Mouse (Mus musculus): Measurements from ENCODE around the gene Snd1. TPM values are rescaled to one million over a fixed set of nuclear protein-coding genes. Genes with fewer than 3 reads are reported as not detected.

Gene Snd1
- polyA plus RNA-seq, 1 experiment from 2014 or later = 111 TPM

DNA sequence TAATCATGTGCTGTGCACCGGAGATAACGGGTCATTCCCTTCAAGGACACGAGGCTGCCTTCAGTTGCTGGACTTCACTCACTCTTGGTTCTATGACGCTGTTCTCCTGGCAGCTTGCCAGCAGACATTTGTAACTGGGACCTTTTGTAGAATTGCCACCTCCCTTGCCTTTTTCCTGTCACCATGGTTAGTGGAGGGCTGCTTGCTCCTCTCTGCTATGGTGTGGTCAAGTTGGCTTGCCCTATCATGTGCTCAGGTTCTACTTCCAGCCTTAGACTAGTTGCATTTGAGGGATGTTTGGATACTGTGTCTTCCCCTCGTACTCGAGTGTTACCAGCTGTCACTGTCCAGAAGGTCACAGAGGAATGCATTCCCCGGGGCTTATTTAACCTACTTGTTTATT is 143.8 kb downstream of the Snd1 start:
- 50% methylated on average over 7 of the region's 7 CpGs for WGBS
- H3K27me3 ChIP-seq (ENCODE audit: control insufficient read depth, insufficient read depth, low read length) = no peaks in the 10 kb centered on the region
- H3K4me2 ChIP-seq (ENCODE audit: low read depth) = no peak overlapping the region
- ATAC-seq (ENCODE audit: insufficient read depth, low FRiP score, low TSS enrichment) = peak; percentile 23; the same call in 1 of the 2 replicates
- H3K4me3 ChIP-seq (ENCODE audit: low read depth, low read length) = no peak overlapping the region
- no peaks in the 10 kb centered on the region for H3K9me3 ChIP-seq (ENCODE audit: control insufficient read depth, low read length)
- peak; percentile 58 for DNase-seq (ENCODE audit: low spot score)
- peaks cover 5% of the 10 kb centered on the region for H3K4me1 ChIP-seq (ENCODE audit: control insufficient read depth, insufficient read depth, low read length)
- H3K9ac ChIP-seq (ENCODE audit: low read length) = no peak overlapping the region
- H3K27ac ChIP-seq (ENCODE audit: low read depth, low read length) = no peak overlapping the region
- no peaks in the 10 kb centered on the region for H3K36me3 ChIP-seq (ENCODE audit: control insufficient read depth, insufficient read depth, low read length)

DNA sequence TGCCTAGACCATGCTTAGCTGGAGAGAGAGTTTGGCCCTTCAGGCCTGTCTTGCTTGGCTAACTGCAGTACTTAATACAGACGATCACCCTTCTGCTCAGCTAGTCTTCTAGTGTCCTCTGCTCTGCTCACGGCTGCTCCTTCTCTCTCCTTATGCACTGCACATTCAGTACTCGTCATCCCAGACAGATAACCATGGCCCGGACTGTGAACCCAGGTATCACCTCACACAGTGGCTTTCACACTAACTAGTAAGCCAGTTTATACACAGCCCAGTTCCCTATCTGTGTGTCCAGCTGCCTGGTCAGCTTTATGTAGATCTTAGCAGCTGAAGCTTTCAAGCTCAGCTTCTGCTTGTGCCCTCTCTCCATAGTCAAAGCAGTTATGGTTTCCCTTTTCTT is 146.5 kb downstream of the Snd1 start:
- ATAC-seq (ENCODE audit: insufficient read depth, low FRiP score, low TSS enrichment) = no peak
- H3K9ac ChIP-seq (ENCODE audit: low read length) = no peak overlapping the region
- H3K27ac ChIP-seq (ENCODE audit: low read depth, low read length) = no peak overlapping the region
- H3K4me3 ChIP-seq (ENCODE audit: low read depth, low read length) = no peak overlapping the region
- no peaks in the 10 kb centered on the region for H3K27me3 ChIP-seq (ENCODE audit: control insufficient read depth, insufficient read depth, low read length)
- no peaks in the 10 kb centered on the region for H3K9me3 ChIP-seq (ENCODE audit: control insufficient read depth, low read length)
- H3K4me1 ChIP-seq (ENCODE audit: control insufficient read depth, insufficient read depth, low read length) = peaks cover 5% of the 10 kb centered on the region
- DNase-seq (ENCODE audit: low spot score) = no peak
- 84% methylated on average over 4 of the region's 4 CpGs for WGBS
- H3K4me2 ChIP-seq (ENCODE audit: low read depth) = no peak overlapping the region
- H3K36me3 ChIP-seq (ENCODE audit: control insufficient read depth, insufficient read depth, low read length) = no peaks in the 10 kb centered on the region

DNA sequence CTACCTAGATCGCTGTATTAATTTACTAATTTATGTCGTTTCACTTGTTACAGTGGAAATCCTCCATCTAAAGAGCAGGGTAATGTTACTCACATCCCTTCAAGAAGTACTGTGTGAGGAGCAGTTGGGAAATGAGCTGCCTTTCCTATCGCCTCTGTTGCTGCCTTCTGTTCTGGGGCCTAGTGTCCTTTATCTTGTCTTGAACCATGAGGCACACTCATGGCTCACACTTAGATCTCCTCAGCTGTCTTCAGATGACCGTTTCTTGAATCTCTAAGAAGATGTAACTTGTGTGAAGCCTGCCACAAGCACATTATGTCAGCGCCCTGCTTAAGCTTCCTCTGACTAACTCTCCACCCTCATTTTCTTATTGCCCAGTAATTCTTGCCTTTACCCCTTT is 147.0 kb downstream of the Snd1 start:
- H3K9ac ChIP-seq (ENCODE audit: low read length) = no peak overlapping the region
- WGBS = 79% methylated on average over 5 of the region's 5 CpGs
- H3K4me2 ChIP-seq (ENCODE audit: low read depth) = no peak overlapping the region
- no peak overlapping the region for H3K27ac ChIP-seq (ENCODE audit: low read depth, low read length)
- H3K27me3 ChIP-seq (ENCODE audit: control insufficient read depth, insufficient read depth, low read length) = no peaks in the 10 kb centered on the region
- peaks cover 5% of the 10 kb centered on the region for H3K4me1 ChIP-seq (ENCODE audit: control insufficient read depth, insufficient read depth, low read length)
- DNase-seq (ENCODE audit: low spot score) (no peak), ATAC-seq (ENCODE audit: insufficient read depth, low FRiP score, low TSS enrichment) (no peak)
- H3K9me3 ChIP-seq (ENCODE audit: control insufficient read depth, low read length) = no peaks in the 10 kb centered on the region
- H3K4me3 ChIP-seq (ENCODE audit: low read depth, low read length) = no peak overlapping the region
- no peaks in the 10 kb centered on the region for H3K36me3 ChIP-seq (ENCODE audit: control insufficient read depth, insufficient read depth, low read length)

DNA sequence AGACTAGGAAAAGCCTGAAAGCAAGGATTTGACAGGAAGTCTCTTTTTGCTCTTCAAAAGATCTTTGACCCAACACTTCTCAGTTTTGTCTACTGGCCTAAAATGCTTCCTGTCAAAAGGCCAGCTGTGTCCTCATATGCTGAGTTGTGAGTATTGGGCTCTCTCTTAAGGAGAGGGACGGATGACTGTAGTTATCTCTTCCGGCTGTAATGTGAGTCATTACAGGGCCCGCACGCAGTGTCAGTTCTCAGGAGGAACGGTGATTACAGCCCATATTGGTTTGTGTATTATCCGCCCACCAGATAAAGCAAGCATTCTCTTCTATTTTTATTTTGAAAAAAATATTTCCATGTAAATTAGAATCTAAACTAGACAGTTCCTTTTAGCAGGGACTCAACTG is 147.6 kb downstream of the Snd1 start:
- no peaks in the 10 kb centered on the region for H3K27me3 ChIP-seq (ENCODE audit: control insufficient read depth, insufficient read depth, low read length)
- peaks cover 5% of the 10 kb centered on the region for H3K4me1 ChIP-seq (ENCODE audit: control insufficient read depth, insufficient read depth, low read length)
- DNase-seq (ENCODE audit: low spot score) = no peak
- H3K4me3 ChIP-seq (ENCODE audit: low read depth, low read length) = no peak overlapping the region
- no peak overlapping the region for H3K4me2 ChIP-seq (ENCODE audit: low read depth)
- no peaks in the 10 kb centered on the region for H3K36me3 ChIP-seq (ENCODE audit: control insufficient read depth, insufficient read depth, low read length)
- H3K9me3 ChIP-seq (ENCODE audit: control insufficient read depth, low read length) = no peaks in the 10 kb centered on the region
- 54% methylated on average over 6 of the region's 6 CpGs for whole genome bisulfite sequencing
- no peak for ATAC-seq (ENCODE audit: insufficient read depth, low FRiP score, low TSS enrichment)
- no peak overlapping the region for H3K27ac ChIP-seq (ENCODE audit: low read depth, low read length)
- no peak overlapping the region for H3K9ac ChIP-seq (ENCODE audit: low read length)

DNA sequence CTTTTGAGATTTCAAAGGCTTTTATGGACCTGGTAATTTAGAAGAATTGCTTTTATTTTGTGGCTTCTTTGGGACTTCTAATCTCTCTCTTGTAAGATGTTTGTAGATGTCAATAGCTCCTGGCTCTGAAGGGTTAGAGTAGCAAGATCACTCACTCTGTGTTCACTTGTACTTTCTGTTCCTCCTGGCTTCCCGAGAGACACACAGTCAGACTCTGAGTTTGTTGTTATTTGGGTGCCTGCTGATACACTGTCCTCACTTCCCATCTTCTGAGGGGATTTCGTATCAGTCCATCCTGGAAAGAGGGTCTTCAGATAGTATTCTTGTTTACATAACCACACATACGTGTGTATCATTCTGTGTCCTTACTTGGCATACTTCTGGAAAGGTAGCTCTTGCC is 148.0 kb downstream of the Snd1 start:
- ATAC-seq (ENCODE audit: insufficient read depth, low FRiP score, low TSS enrichment) = no peak
- Histone ChIP-seq H3K4me1 (ENCODE audit: control insufficient read depth, insufficient read depth, low read length) (peaks cover 5% of the 10 kb centered on the region), H3K36me3 (ENCODE audit: control insufficient read depth, insufficient read depth, low read length) (no peaks in the 10 kb centered on the region), H3K4me2 (ENCODE audit: low read depth) (no peak overlapping the region), H3K27ac (ENCODE audit: low read depth, low read length) (no peak overlapping the region), H3K9ac (ENCODE audit: low read length) (no peak overlapping the region), H3K4me3 (ENCODE audit: low read depth, low read length) (no peak overlapping the region), H3K27me3 (ENCODE audit: control insufficient read depth, insufficient read depth, low read length) (no peaks in the 10 kb centered on the region), H3K9me3 (ENCODE audit: control insufficient read depth, low read length) (no peaks in the 10 kb centered on the region)
- no peak for DNase-seq (ENCODE audit: low spot score)
- WGBS = 73% methylated on average over 3 of the region's 3 CpGs

DNA sequence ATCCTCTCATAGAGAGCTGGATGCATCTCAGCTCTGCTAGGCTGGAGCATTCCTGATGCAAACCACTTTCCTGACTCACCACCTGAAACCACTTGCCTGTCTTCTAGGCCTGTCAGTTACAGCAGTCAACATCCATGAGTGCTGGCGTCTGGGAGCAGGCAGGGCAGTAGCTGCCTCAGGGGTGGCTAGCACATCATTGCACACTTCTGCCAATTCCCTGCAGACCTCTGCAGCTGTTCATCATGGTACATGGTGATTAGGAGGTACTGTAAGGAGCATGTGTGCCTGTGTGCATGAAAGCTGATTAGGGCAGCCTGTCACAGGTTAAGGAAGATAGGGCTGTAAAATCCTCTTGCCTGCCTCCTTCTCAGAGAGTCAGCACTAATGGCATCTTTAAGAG is 153.5 kb downstream of the Snd1 start:
- no peak overlapping the region for H3K4me2 ChIP-seq (ENCODE audit: low read depth)
- H3K27ac ChIP-seq (ENCODE audit: low read depth, low read length) = no peak overlapping the region
- ATAC-seq (ENCODE audit: insufficient read depth, low FRiP score, low TSS enrichment) (peak; percentile 69), DNase-seq (ENCODE audit: low spot score) (no peak)
- no peak overlapping the region for H3K4me3 ChIP-seq (ENCODE audit: low read depth, low read length)
- 34% methylated on average over 1 of the region's 1 CpGs for WGBS
- H3K27me3 ChIP-seq (ENCODE audit: control insufficient read depth, insufficient read depth, low read length) = no peaks in the 10 kb centered on the region
- H3K36me3 ChIP-seq (ENCODE audit: control insufficient read depth, insufficient read depth, low read length) = no peaks in the 10 kb centered on the region
- H3K4me1 ChIP-seq (ENCODE audit: control insufficient read depth, insufficient read depth, low read length) = peaks cover 17% of the 10 kb centered on the region
- no peaks in the 10 kb centered on the region for H3K9me3 ChIP-seq (ENCODE audit: control insufficient read depth, low read length)
- H3K9ac ChIP-seq (ENCODE audit: low read length) = no peak overlapping the region

DNA sequence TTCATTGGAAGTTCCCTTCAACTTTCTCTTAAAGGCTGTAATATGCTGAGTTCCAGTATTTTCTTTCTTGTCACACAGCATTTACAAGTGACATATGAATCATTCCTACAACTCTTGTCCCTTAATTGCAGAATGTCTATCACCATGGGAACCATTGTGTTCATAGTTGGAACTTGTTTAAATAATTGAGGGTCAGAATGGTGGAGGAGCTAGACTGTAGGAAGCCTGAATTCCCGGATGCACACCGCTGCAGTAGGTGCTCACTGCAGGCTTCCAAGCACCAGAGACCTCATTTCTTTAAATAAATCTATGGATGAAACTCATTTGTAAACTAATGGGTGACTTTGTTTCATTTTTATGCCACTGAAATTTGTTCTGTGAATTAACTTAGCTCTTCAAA is 154.9 kb downstream of the Snd1 start:
- 53% methylated on average over 2 of the region's 2 CpGs for WGBS
- H3K4me3 ChIP-seq (ENCODE audit: low read depth, low read length) = no peak overlapping the region
- no peaks in the 10 kb centered on the region for H3K27me3 ChIP-seq (ENCODE audit: control insufficient read depth, insufficient read depth, low read length)
- H3K4me2 ChIP-seq (ENCODE audit: low read depth) = no peak overlapping the region
- no peaks in the 10 kb centered on the region for H3K9me3 ChIP-seq (ENCODE audit: control insufficient read depth, low read length)
- H3K4me1 ChIP-seq (ENCODE audit: control insufficient read depth, insufficient read depth, low read length) = peaks cover 17% of the 10 kb centered on the region
- no peak overlapping the region for H3K27ac ChIP-seq (ENCODE audit: low read depth, low read length)
- no peaks in the 10 kb centered on the region for H3K36me3 ChIP-seq (ENCODE audit: control insufficient read depth, insufficient read depth, low read length)
- no peak overlapping the region for H3K9ac ChIP-seq (ENCODE audit: low read length)
- no peak for ATAC-seq (ENCODE audit: insufficient read depth, low FRiP score, low TSS enrichment)
- no peak for DNase-seq (ENCODE audit: low spot score)

DNA sequence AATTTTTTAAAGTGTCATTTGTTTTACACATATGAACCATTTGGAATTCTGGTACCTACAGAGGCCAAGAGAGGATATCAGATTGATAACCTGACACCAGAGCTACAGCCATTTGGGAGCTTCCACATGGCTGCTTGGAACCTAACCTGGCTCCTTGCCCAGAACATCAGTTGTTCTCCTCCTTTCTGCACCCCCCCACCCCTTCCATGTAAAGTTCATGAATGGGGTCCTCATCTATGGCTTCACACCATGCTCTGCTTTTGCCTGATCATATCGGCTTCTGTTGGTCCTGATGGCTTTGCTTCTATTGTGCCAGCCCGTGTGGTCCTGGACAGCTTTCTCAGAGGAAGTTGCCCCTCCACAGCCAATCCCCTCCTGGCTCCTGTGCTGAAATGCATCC is 156.0 kb downstream of the Snd1 start:
- WGBS = 82% methylated on average over 2 of the region's 2 CpGs
- DNase-seq (ENCODE audit: low spot score) (no peak), ATAC-seq (ENCODE audit: insufficient read depth, low FRiP score, low TSS enrichment) (no peak)

DNA sequence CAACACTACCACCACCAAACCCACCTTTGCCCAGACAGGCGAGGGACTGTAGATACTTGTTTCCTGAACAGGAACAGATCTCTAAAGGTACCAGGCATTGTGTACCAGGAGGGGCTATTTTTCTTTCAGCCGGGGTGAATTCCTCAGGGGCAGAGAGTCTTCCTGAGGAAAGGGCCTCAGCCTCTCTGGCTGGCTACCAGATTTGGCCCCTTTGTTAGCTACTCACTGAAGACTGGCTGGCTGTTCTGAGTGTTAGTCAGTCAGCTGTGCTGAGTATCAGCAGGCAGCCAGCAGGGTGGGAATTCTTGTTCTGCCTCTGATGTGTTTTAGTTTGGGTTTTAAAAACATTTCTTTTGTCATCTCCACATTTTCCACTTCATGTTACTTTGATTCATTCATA is 158.2 kb downstream of the Snd1 start:
- peak overlapping the region; percentile 35; the same call in 1 of the 2 replicates for H3K27ac ChIP-seq (ENCODE audit: low read depth, low read length)
- peaks cover 17% of the 10 kb centered on the region for H3K4me1 ChIP-seq (ENCODE audit: control insufficient read depth, insufficient read depth, low read length)
- no peak overlapping the region for H3K4me2 ChIP-seq (ENCODE audit: low read depth)
- H3K9ac ChIP-seq (ENCODE audit: low read length) = no peak overlapping the region
- WGBS = 45% methylated on average over 2 of the region's 2 CpGs
- H3K9me3 ChIP-seq (ENCODE audit: control insufficient read depth, low read length) = no peaks in the 10 kb centered on the region
- H3K4me3 ChIP-seq (ENCODE audit: low read depth, low read length) = no peak overlapping the region
- DNase-seq (ENCODE audit: low spot score) (no peak), ATAC-seq (ENCODE audit: insufficient read depth, low FRiP score, low TSS enrichment) (no peak)
- no peaks in the 10 kb centered on the region for H3K27me3 ChIP-seq (ENCODE audit: control insufficient read depth, insufficient read depth, low read length)
- no peaks in the 10 kb centered on the region for H3K36me3 ChIP-seq (ENCODE audit: control insufficient read depth, insufficient read depth, low read length)

More for the DNA sequence above, 156.0 kb downstream of the Snd1 start:
- Histone ChIP-seq H3K9me3 (ENCODE audit: control insufficient read depth, low read length) (no peaks in the 10 kb centered on the region), H3K27me3 (ENCODE audit: control insufficient read depth, insufficient read depth, low read length) (no peaks in the 10 kb centered on the region), H3K4me3 (ENCODE audit: low read depth, low read length) (no peak overlapping the region), H3K36me3 (ENCODE audit: control insufficient read depth, insufficient read depth, low read length) (no peaks in the 10 kb centered on the region), H3K4me2 (ENCODE audit: low read depth) (no peak overlapping the region), H3K9ac (ENCODE audit: low read length) (no peak overlapping the region), H3K27ac (ENCODE audit: low read depth, low read length) (no peak overlapping the region), H3K4me1 (ENCODE audit: control insufficient read depth, insufficient read depth, low read length) (peaks cover 17% of the 10 kb centered on the region)

Data from neural tube, embryonic 11.5 days (tissue).